26 mouse cellular contexts compared by ENCODE assay signal in genomic region chr8:46340381-46341273, GRCm38 (mm10). TPM values are rescaled to one million over a fixed set of nuclear protein-coding genes. Genes with fewer than 3 reads are reported as not detected.
DNase-seq lines count a peak whose midpoint lies in the region; ATAC-seq and TF ChIP-seq lines count a peak whose summit lies in the region.
"Had no signal": no experiment of that assay in that cellular context is flagged by ENCODE, and none has a peak within 500 bp of the region (broad histone marks: within the 10 kb centered on the region; RNA-seq: fewer than 3 reads in every experiment).

No protein-coding gene starts in this region.

- H3K36me3 ChIP-seq in heart, embryonic 10.5 days, result no peaks in the 10 kb centered on the region
- H3K36me3 ChIP-seq in CH12.LX (replicated peaks in 1 of 2; ENCODE audit: control insufficient read depth in 1 of 2, insufficient read depth in 1 of 2, low read length in 1 of 2), result no peaks in the 10 kb centered on the region
- no peaks in the 10 kb centered on the region for H3K36me3 ChIP-seq in stomach, embryonic 16.5 days (ENCODE audit: control insufficient read depth, insufficient read depth, low read length)
- H3K36me3 ChIP-seq: heart, embryonic 15.5 days; limb, embryonic 15.5 days; liver, embryonic 15.5 days; midbrain, embryonic 13.5 days; neural tube, embryonic 13.5 days had no signal

- DNase-seq in heart, embryonic 10.5 days (ENCODE audit: low spot score), result peak; percentile 63
- no peak for DNase-seq in heart, postnatal 36 days
- DNase-seq in CH12.LX (ENCODE audit: extremely low read depth), result peak; percentile 6
- no peak for DNase-seq in kidney, adult 11 months
- DNase-seq: adrenal gland, postnatal 10 days; cerebellum, adult 11 months; cerebellum, postnatal 14 days; embryo, embryonic 11 days; gastrocnemius, adult 2 months; heart, adult 18-20 months; kidney, adult 8-10 months; kidney, postnatal 25 days; right cerebral cortex, postnatal 25 days had no signal

- TF ChIP-seq POLR2A in CH12.LX (IDR thresholded peaks at IDR 0.05; ENCODE audit: low read depth, low read length), result no peak

- no peak; the same call in 1 of the 2 replicates for TF ChIP-seq RAD21 in CH12.LX (IDR thresholded peaks at IDR 0.05; ENCODE audit: low read depth, low read length)

- no peaks in the 10 kb centered on the region for H3K9me3 ChIP-seq in heart, embryonic 10.5 days
- no peaks in the 10 kb centered on the region for H3K9me3 ChIP-seq in CH12.LX (replicated peaks; ENCODE audit: low read length)
- H3K9me3 ChIP-seq in stomach, embryonic 16.5 days (replicated peaks; ENCODE audit: control insufficient read depth, low read length), result no peaks in the 10 kb centered on the region
- H3K9me3 ChIP-seq: heart, embryonic 15.5 days; limb, embryonic 15.5 days; liver, embryonic 15.5 days; midbrain, embryonic 13.5 days; neural tube, embryonic 13.5 days had no signal

- no peak overlapping the region for H3K4me3 ChIP-seq in heart, embryonic 10.5 days
- H3K4me3 ChIP-seq in CH12.LX (replicated peaks in 1 of 3; ENCODE audit: low read depth in 2 of 3, low read length in 2 of 3, poor library complexity in 1 of 3), result no peak overlapping the region
- H3K4me3 ChIP-seq in stomach, embryonic 16.5 days (replicated peaks; ENCODE audit: low read length), result no peak overlapping the region
- H3K4me3 ChIP-seq: gastrocnemius, adult 2 months; heart, embryonic 15.5 days; limb, embryonic 15.5 days; liver, embryonic 15.5 days; midbrain, embryonic 13.5 days; neural tube, embryonic 13.5 days had no signal

- ATAC-seq in common myeloid progenitor, adult 5-6 weeks (replicated peaks; ENCODE audit: low read depth, poor library complexity, severe bottlenecking), result peak; percentile 39; the same call in 1 of the 2 replicates
- ATAC-seq in stomach, embryonic 16.5 days (ENCODE audit: insufficient read depth, low FRiP score), result peak; percentile 60; the same call in 1 of the 2 replicates
- ATAC-seq in activated CD4-positive, CD25-positive, alpha-beta regulatory T cell, adult 4 months, result no peak
- ATAC-seq: hindbrain, postnatal 0 days; midbrain, embryonic 13.5 days had no signal

- no peak for TF ChIP-seq EP300 in CH12.LX (IDR thresholded peaks at IDR 0.05; ENCODE audit: low read length)

- dilution Hi-C loops in CH12.LX (cut with MboI; ENCODE audit: extremely low pct_ligation_motif_present, extremely low pct_unique_long_range_greater_than_20kb, low sequenced_read_pairs), result no loop called here

- no peak for TF ChIP-seq CTCF in CH12.LX (conservative IDR thresholded peaks at IDR 0.05 in 1 of 2, IDR thresholded peaks at IDR 0.05 in 1 of 2; ENCODE audit: low read depth in 2 of 2, low read length in 2 of 2)

- no peak overlapping the region; the same call in 1 of the 2 replicates for H3K4me2 ChIP-seq in CH12.LX (ENCODE audit: insufficient read depth, low read depth, poor library complexity, severe bottlenecking)
- no peak overlapping the region for H3K4me2 ChIP-seq in stomach, embryonic 16.5 days (ENCODE audit: low read depth, low read length)
- H3K4me2 ChIP-seq: heart, embryonic 15.5 days; limb, embryonic 15.5 days; liver, embryonic 15.5 days; midbrain, embryonic 13.5 days; neural tube, embryonic 13.5 days had no signal

- no peaks in the 10 kb centered on the region for H3K27me3 ChIP-seq in heart, embryonic 10.5 days (ENCODE audit: insufficient read depth, poor library complexity, severe bottlenecking)
- no peaks in the 10 kb centered on the region for H3K27me3 ChIP-seq in CH12.LX (replicated peaks)
- H3K27me3 ChIP-seq in stomach, embryonic 16.5 days (ENCODE audit: control insufficient read depth, insufficient read depth, low read length), result no peaks in the 10 kb centered on the region
- H3K27me3 ChIP-seq: heart, embryonic 15.5 days; limb, embryonic 15.5 days; liver, embryonic 15.5 days; midbrain, embryonic 13.5 days; neural tube, embryonic 13.5 days had no signal

- no peak overlapping the region for H3K9ac ChIP-seq in CH12.LX (ENCODE audit: insufficient read depth, low read depth)
- no peak overlapping the region for H3K9ac ChIP-seq in stomach, embryonic 16.5 days (ENCODE audit: low read length)
- H3K9ac ChIP-seq: heart, embryonic 15.5 days; limb, embryonic 15.5 days; liver, embryonic 15.5 days; midbrain, embryonic 13.5 days; neural tube, embryonic 13.5 days had no signal

- H3K79me2 ChIP-seq in CH12.LX (replicated peaks; ENCODE audit: control insufficient read depth, extremely low read depth, insufficient read depth, poor library complexity, severe bottlenecking), result no peaks in the 10 kb centered on the region

- in situ Hi-C loops in CH12.LX (cut with MboI; ENCODE audit: low pct_ligation_motif_present, low pct_unique_long_range_greater_than_20kb, low sequenced_read_pairs), result no loop called here

- intact Hi-C loops in heart, postnatal 36 days (cut with DNase I), result no loop called here

- peaks cover 9% of the 10 kb centered on the region for H3K4me1 ChIP-seq in heart, embryonic 10.5 days
- H3K4me1 ChIP-seq in CH12.LX (ENCODE audit: control insufficient read depth in 1 of 2, insufficient read depth in 2 of 2), result peaks cover 0 to 16% of the 10 kb centered on the region in 2 experiments; a peak in 2 of 4 replicates
- H3K4me1 ChIP-seq in stomach, embryonic 16.5 days (ENCODE audit: control insufficient read depth, insufficient read depth, low read length), result no peaks in the 10 kb centered on the region
- H3K4me1 ChIP-seq: limb, embryonic 15.5 days; liver, embryonic 15.5 days; midbrain, embryonic 13.5 days; neural tube, embryonic 13.5 days had no signal

- 81% methylated on average over 14 of the region's 14 CpGs for WGBS in heart, embryonic 10.5 days
- WGBS in stomach, embryonic 16.5 days, result 66% methylated on average over 14 of the region's 14 CpGs

- no peak overlapping the region for H3K27ac ChIP-seq in heart, embryonic 10.5 days
- H3K27ac ChIP-seq in CH12.LX (ENCODE audit: insufficient read depth, low read depth), result no peak overlapping the region
- no peak overlapping the region for H3K27ac ChIP-seq in stomach, embryonic 16.5 days (ENCODE audit: low read length)
- H3K27ac ChIP-seq: gastrocnemius, adult 2 months; heart, embryonic 15.5 days; hindbrain, postnatal 0 days; limb, embryonic 15.5 days; liver, embryonic 15.5 days; midbrain, embryonic 13.5 days; neural tube, embryonic 13.5 days had no signal

TF ChIP-seq in CH12.LX, 34 proteins besides CTCF, POLR2A, EP300 and RAD21:
- TF ChIP-seq CHD1 (IDR thresholded peaks at IDR 0.05; ENCODE audit: low read depth, low read length) (no peak), MAX (IDR thresholded peaks at IDR 0.05; ENCODE audit: low read length) (no peak)

RNA-seq across cellular contexts. Expression of gene Helt, which starts 46.2 kb away (rescaled TPM):
- polyA plus RNA-seq in heart, embryonic 10.5 days (2016; fragmentation: Nextera tagmentation; extraction: Ambion mirVana), result not detected in 2 replicates
- total RNA-seq in heart, postnatal 36 days (2021), result 1 to 10 TPM; 1.4 to 3.9 TPM
- total RNA-seq in CH12.LX (2012; rRNA removed) (not detected in 2 replicates), CH12.LX (2014; rRNA removed) (not detected in 2 replicates)
- not detected in 2 replicates for polyA plus RNA-seq in CH12.LX (2012; ENCODE audit: insufficient read length, low read depth)
- not detected in 2 replicates for total RNA-seq in common myeloid progenitor, adult 5-6 weeks (2017)
- not detected in 2 replicates for polyA plus RNA-seq in stomach, embryonic 16.5 days (2015; fragmentation: Nextera tagmentation; extraction: Ambion mirVana)
- polyA plus RNA-seq in activated CD4-positive, CD25-positive, alpha-beta regulatory T cell, adult 4 months (2017; shearing (Covaris generic)), result not detected
- total RNA-seq: adrenal gland, postnatal 10 days; hematopoietic stem cell, adult 5-6 weeks; layer of hippocampus, adult 8-10 months; left cerebral cortex, adult 18-20 months; left cerebral cortex, postnatal 36 days had no signal
- polyA plus RNA-seq: heart, embryonic 15.5 days; limb, embryonic 15.5 days; liver, embryonic 15.5 days had no signal

Comparison
In these comparisons a context has a peak if more than half of its experiments do, and no peak if none do; other contexts are left out.
1. DNase-seq: peak in heart, embryonic 10.5 days (single experiment) and CH12.LX (single experiment); none in heart, postnatal 36 days (0 of 2) and kidney, adult 11 months (single experiment).